Mouse (Mus musculus): ENCODE data around the gene Msto1. TPM values are rescaled to one million over a fixed set of nuclear protein-coding genes. Genes with fewer than 3 reads are reported as not detected.
"Not testable (repeated sequence)": the region's sequence is repeated elsewhere in the genome, so short reads cannot be mapped to it uniquely, and the experiment has no call there.

Msto1 gene
- polyA plus RNA-seq, 1 experiment from 2014 or later = 37.6 TPM

DNA sequence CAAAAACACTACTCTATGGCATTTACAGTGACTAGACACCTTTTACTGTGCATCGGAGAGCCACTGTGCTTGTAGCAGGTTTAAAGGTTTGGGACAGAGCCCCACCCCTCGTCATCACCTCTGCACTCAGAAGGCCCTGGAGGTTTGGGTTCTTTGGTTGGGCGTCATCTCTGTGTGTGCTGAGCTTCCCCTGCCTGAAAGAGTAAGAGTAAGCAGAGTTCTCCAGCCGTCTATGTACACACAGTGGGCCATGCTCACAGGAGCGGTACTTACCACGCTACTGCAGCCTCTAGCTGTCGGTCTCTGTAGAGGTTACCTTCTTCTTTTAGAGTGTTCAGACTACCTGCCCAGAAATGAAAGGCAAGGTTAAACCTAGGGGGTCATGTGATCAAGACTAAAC lies 1.2 kb downstream of the Msto1 start:
- H3K4me1 ChIP-seq (ENCODE audit: control insufficient read depth, insufficient read depth, low read length) = peaks cover 4% of the 10 kb centered on the region
- peak overlapping the region; percentile 84 for H3K4me2 ChIP-seq (ENCODE audit: low read depth, low read length)
- H3K9ac ChIP-seq (ENCODE audit: low read length) = no peak overlapping the region
- no peak overlapping the region for H3K4me3 ChIP-seq (replicated peaks; ENCODE audit: low read length)
- 80% methylated on average over 7 of the region's 7 CpGs for WGBS
- no peak for ATAC-seq (ENCODE audit: insufficient read depth, low FRiP score)
- H3K27me3 ChIP-seq (ENCODE audit: control insufficient read depth, insufficient read depth, low read length) = no peaks in the 10 kb centered on the region
- no peaks in the 10 kb centered on the region for H3K9me3 ChIP-seq (replicated peaks; ENCODE audit: control insufficient read depth, low read length)
- no peak overlapping the region for H3K27ac ChIP-seq (ENCODE audit: low read length)
- H3K36me3 ChIP-seq (ENCODE audit: control insufficient read depth, insufficient read depth, low read length) = 0 out of 2 replicates have a peak, but pooled peaks cover 19% of the 10 kb centered on the region

GRCm38 (mm10) chr3:88906393-88907159 lies 7.2 kb downstream of the Msto1 start:
- no peak overlapping the region for H3K4me2 ChIP-seq (ENCODE audit: low read depth, low read length)
- peaks cover 31% of the 10 kb centered on the region; the same call in 1 of the 2 replicates for H3K36me3 ChIP-seq (ENCODE audit: control insufficient read depth, insufficient read depth, low read length)
- H3K4me3 ChIP-seq (replicated peaks; ENCODE audit: low read length) = no peak overlapping the region
- no peaks in the 10 kb centered on the region for H3K9me3 ChIP-seq (replicated peaks; ENCODE audit: control insufficient read depth, low read length)
- no peak overlapping the region for H3K27ac ChIP-seq (ENCODE audit: low read length)
- H3K9ac ChIP-seq (ENCODE audit: low read length) = no peak overlapping the region
- H3K4me1 ChIP-seq (ENCODE audit: control insufficient read depth, insufficient read depth, low read length) = no peaks in the 10 kb centered on the region
- WGBS = 80% methylated on average over 6 of the region's 6 CpGs
- ATAC-seq (ENCODE audit: insufficient read depth, low FRiP score) = no peak
- H3K27me3 ChIP-seq (ENCODE audit: control insufficient read depth, insufficient read depth, low read length) = no peaks in the 10 kb centered on the region

- Histone ChIP-seq H3K36me3 (ENCODE audit: control insufficient read depth, insufficient read depth, low read length) (peaks cover 30% of the 10 kb centered on the region; the same call in 1 of the 2 replicates), H3K9ac (ENCODE audit: low read length) (no peak overlapping the region), H3K4me3 (replicated peaks; ENCODE audit: low read length) (no peak overlapping the region), H3K27ac (ENCODE audit: low read length) (no peak overlapping the region), H3K4me1 (ENCODE audit: control insufficient read depth, insufficient read depth, low read length) (no peaks in the 10 kb centered on the region), H3K27me3 (ENCODE audit: control insufficient read depth, insufficient read depth, low read length) (no peaks in the 10 kb centered on the region), H3K4me2 (ENCODE audit: low read depth, low read length) (no peak overlapping the region), H3K9me3 (replicated peaks; ENCODE audit: control insufficient read depth, low read length) (no peaks in the 10 kb centered on the region)
- 88% methylated on average over 2 of the region's 2 CpGs for WGBS
- ATAC-seq (ENCODE audit: insufficient read depth, low FRiP score) = no peak
Observed at GRCm38 (mm10) chr3:88905741-88906140, 8.1 kb downstream of the Msto1 start.

DNA sequence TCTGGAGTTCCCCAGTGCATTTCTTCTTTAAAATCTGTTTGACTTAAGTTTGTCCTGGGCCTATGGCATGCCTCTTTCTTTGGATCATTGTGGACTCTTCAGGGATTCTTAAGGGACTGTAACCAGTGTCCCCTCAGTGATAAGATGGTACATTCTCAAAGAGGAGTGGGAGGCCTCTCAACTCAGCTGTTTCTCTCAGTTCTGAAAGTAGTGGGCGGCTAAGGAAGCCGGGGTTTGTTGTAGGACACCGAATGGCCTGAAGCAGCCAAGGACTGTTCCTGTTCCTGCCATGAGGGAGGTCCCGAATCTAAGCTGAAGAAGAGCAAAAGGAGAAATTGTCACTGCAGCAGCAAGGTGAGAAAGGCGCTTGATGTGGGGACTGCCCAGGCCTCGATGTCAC lies 8.6 kb downstream of the Msto1 start:
- no peaks in the 10 kb centered on the region for H3K4me1 ChIP-seq (ENCODE audit: control insufficient read depth, insufficient read depth, low read length)
- H3K9me3 ChIP-seq (replicated peaks; ENCODE audit: control insufficient read depth, low read length) = no peaks in the 10 kb centered on the region
- no peak overlapping the region for H3K27ac ChIP-seq (ENCODE audit: low read length)
- WGBS = 84% methylated on average over 6 of the region's 6 CpGs
- H3K4me2 ChIP-seq (ENCODE audit: low read depth, low read length) = no peak overlapping the region
- no peak overlapping the region for H3K9ac ChIP-seq (ENCODE audit: low read length)
- H3K4me3 ChIP-seq (replicated peaks; ENCODE audit: low read length) = no peak overlapping the region
- peaks cover 30% of the 10 kb centered on the region; the same call in 1 of the 2 replicates for H3K36me3 ChIP-seq (ENCODE audit: control insufficient read depth, insufficient read depth, low read length)
- no peak for ATAC-seq (ENCODE audit: insufficient read depth, low FRiP score)
- H3K27me3 ChIP-seq (ENCODE audit: control insufficient read depth, insufficient read depth, low read length) = no peaks in the 10 kb centered on the region

- H3K4me2 ChIP-seq (ENCODE audit: low read depth, low read length) = no peak overlapping the region
- no peaks in the 10 kb centered on the region for H3K9me3 ChIP-seq (replicated peaks; ENCODE audit: control insufficient read depth, low read length)
- no peak for ATAC-seq (ENCODE audit: insufficient read depth, low FRiP score)
- H3K36me3 ChIP-seq (ENCODE audit: control insufficient read depth, insufficient read depth, low read length) = peaks cover 26% of the 10 kb centered on the region; the same call in 1 of the 2 replicates
- no peaks in the 10 kb centered on the region for H3K27me3 ChIP-seq (ENCODE audit: control insufficient read depth, insufficient read depth, low read length)
- no peak overlapping the region for H3K4me3 ChIP-seq (replicated peaks; ENCODE audit: low read length)
- H3K4me1 ChIP-seq (ENCODE audit: control insufficient read depth, insufficient read depth, low read length) = no peaks in the 10 kb centered on the region
- no peak overlapping the region for H3K9ac ChIP-seq (ENCODE audit: low read length)
- H3K27ac ChIP-seq (ENCODE audit: low read length) = no peak overlapping the region
- 75% methylated on average over 3 of the region's 3 CpGs for WGBS
Observed at GRCm38 (mm10) chr3:88904803-88905202, 9.0 kb downstream of the Msto1 start.

GRCm38 (mm10) chr3:88893011-88893410 lies 20.8 kb downstream of the Msto1 start:
- WGBS = 95% methylated on average over 7 of the region's 7 CpGs
- not testable (repeated sequence) for H3K4me3 ChIP-seq (replicated peaks; ENCODE audit: low read length); ATAC-seq (ENCODE audit: insufficient read depth, low FRiP score)

GRCm38 (mm10) chr3:88882536-88882935 lies 31.3 kb downstream of the Msto1 start:
- 96% methylated on average over 4 of the region's 4 CpGs for WGBS
- H3K4me1 ChIP-seq (ENCODE audit: control insufficient read depth, insufficient read depth, low read length); ATAC-seq (ENCODE audit: insufficient read depth, low FRiP score): not testable (repeated sequence)

More at GRCm38 (mm10) chr3:88893011-88893410, 20.8 kb downstream of the Msto1 start:
- not testable (repeated sequence) for H3K36me3 ChIP-seq (ENCODE audit: control insufficient read depth, insufficient read depth, low read length); H3K9me3 ChIP-seq (replicated peaks; ENCODE audit: control insufficient read depth, low read length); H3K4me2 ChIP-seq (ENCODE audit: low read depth, low read length); H3K27me3 ChIP-seq (ENCODE audit: control insufficient read depth, insufficient read depth, low read length); H3K9ac ChIP-seq (ENCODE audit: low read length); H3K27ac ChIP-seq (ENCODE audit: low read length); H3K4me1 ChIP-seq (ENCODE audit: control insufficient read depth, insufficient read depth, low read length)

GRCm38 (mm10) chr3:88868449-88868848 lies 45.4 kb downstream of the Msto1 start:
- H3K27me3 ChIP-seq (ENCODE audit: control insufficient read depth, insufficient read depth, low read length); H3K4me3 ChIP-seq (replicated peaks; ENCODE audit: low read length); ATAC-seq (ENCODE audit: insufficient read depth, low FRiP score); H3K9ac ChIP-seq (ENCODE audit: low read length); H3K4me1 ChIP-seq (ENCODE audit: control insufficient read depth, insufficient read depth, low read length); H3K4me2 ChIP-seq (ENCODE audit: low read depth, low read length); H3K27ac ChIP-seq (ENCODE audit: low read length); H3K36me3 ChIP-seq (ENCODE audit: control insufficient read depth, insufficient read depth, low read length); H3K9me3 ChIP-seq (replicated peaks; ENCODE audit: control insufficient read depth, low read length): not testable (repeated sequence)
- WGBS = 67% methylated on average over 1 of the region's 4 CpGs

More at GRCm38 (mm10) chr3:88882536-88882935, 31.3 kb downstream of the Msto1 start:
- not testable (repeated sequence) for H3K4me2 ChIP-seq (ENCODE audit: low read depth, low read length); H3K4me3 ChIP-seq (replicated peaks; ENCODE audit: low read length); H3K9ac ChIP-seq (ENCODE audit: low read length); H3K27me3 ChIP-seq (ENCODE audit: control insufficient read depth, insufficient read depth, low read length); H3K36me3 ChIP-seq (ENCODE audit: control insufficient read depth, insufficient read depth, low read length); H3K27ac ChIP-seq (ENCODE audit: low read length); H3K9me3 ChIP-seq (replicated peaks; ENCODE audit: control insufficient read depth, low read length)

DNA sequence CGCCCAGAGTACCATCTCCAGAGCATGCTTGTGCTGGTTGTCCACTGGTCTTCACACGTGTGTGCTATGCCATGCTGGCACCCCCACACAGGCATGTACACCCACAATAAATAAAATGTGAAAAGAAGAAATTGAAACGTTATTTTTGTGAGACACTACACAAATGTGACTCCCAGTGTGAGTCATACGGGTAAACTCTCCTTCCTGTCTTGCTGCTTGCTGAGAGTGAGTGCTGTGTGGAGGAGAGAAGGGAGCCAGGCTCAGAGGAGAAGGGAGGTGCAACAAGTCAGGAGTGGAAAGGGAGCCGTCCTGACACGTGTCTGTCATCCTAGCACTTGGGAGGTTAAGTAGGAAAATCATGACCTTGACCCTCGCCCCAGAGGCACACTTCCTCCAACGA lies 46.6 kb downstream of the Msto1 start:
- H3K9me3 ChIP-seq (replicated peaks; ENCODE audit: control insufficient read depth, low read length); H3K4me3 ChIP-seq (replicated peaks; ENCODE audit: low read length); H3K27me3 ChIP-seq (ENCODE audit: control insufficient read depth, insufficient read depth, low read length); H3K4me2 ChIP-seq (ENCODE audit: low read depth, low read length); H3K9ac ChIP-seq (ENCODE audit: low read length); H3K27ac ChIP-seq (ENCODE audit: low read length); ATAC-seq (ENCODE audit: insufficient read depth, low FRiP score); H3K4me1 ChIP-seq (ENCODE audit: control insufficient read depth, insufficient read depth, low read length): not testable (repeated sequence)
- no CpG with 5 or more reads among the region's 8 CpGs for WGBS
- H3K36me3 ChIP-seq (ENCODE audit: control insufficient read depth, insufficient read depth, low read length) = peaks cover 11% of the 10 kb centered on the region

Measured in stomach, embryonic 16.5 days (tissue).